Mouse (Mus musculus) adipocyte (in vitro differentiated cells): ENCODE measurements around the gene Il10.

Experiments
- DNase-seq: peaks from one replicate; pipeline ENCODE4 v3.0.0-alpha.2; 2016; ENCODE audit warnings: low spot score

Il10 gene

GRCm38 (mm10) chr1:131019492-131020098 is at the start of gene Il10:
Gene Il10, plus strand, starts transcription at chr1:131019845.
- no peak for DNase-seq

- peak; percentile 51 for DNase-seq
Measured at GRCm38 (mm10) chr1:130979455-130979854, 40.2 kb upstream of the Il10 start.

DNA sequence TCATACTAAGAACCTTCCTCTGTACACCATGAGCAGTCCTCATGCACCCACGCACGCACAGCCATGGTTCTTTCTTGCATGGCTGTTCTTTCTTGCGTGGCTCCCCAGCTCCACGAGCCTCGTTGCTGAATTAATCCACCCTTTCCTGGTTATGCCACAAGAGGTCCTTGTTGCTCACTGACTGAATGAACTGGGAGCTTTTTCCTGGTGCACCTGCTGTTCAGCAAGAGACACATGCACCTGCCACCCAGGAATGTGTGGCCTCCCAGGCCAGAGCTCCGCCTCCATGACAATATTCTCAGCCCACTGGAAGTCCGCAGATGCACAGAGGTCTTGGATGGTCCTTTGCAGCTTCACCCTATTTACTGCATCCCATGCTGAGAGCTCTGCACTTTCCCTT is 35.2 kb upstream of the Il10 start:
- no peak for DNase-seq

- DNase-seq: no peak
Measured at GRCm38 (mm10) chr1:130987001-130987400, 32.6 kb upstream of the Il10 start.

DNA sequence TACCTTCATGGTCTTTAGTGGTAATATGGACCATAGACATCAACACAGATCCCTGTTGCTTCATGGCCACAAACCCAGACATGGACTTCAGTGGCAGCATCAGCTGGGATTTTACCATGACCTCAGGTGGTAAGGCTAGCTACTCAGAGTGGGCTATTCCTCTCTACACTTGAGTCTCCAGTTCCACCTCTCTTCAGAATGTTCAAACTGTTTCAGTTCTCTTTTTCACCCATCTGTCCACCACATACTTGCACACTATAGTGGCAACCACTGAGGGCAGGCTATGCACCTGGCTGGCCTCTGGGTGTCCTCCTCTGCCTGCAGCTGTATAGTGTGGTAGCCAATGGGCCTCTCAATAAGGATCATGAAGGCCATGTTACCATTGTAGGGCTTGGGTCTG is 32.2 kb upstream of the Il10 start:
- no peak for DNase-seq

DNA sequence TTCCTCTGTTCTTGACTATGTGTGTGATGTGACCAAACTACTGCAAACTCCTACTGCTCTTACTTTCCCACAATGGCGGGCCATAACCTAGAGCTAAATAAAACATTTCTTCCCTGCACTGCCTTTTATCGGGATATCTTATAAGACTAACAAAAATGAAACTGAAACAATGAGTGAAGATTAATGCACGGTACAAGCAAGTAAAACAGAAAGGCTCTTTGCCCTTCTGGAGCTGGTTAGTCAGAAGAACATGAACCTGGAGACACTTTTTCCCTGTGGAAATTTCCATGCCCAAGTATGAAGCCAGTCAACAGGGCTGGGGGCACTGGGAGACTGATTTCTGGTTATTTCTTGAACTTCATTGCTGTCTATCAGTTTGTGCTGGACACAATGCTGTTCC is 30.3 kb upstream of the Il10 start:
- DNase-seq: no peak

DNA sequence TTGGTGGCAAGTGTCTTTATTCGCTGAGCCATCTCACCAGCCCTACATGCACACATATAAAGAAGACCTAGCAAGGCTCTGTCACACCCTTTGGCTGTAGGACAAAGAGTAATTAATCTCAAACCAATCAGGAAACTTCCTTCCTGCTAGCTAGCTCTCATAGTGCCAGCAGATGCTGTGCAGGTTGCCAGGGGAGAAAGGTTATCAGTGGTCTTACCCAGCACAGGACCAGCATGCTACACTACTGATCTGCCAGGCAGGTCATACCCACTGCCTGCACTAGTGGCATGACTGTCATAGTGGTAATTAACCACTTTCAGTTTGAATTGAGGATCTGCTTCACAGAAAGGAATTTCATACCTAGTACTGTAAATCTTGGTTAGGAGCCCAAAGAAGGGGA is 29.2 kb upstream of the Il10 start:
- no peak for DNase-seq

GRCm38 (mm10) chr1:130993574-130994154 is 26.0 kb upstream of the Il10 start:
- DNase-seq: no peak

- no peak for DNase-seq
Measured at GRCm38 (mm10) chr1:130995515-130995914, 24.1 kb upstream of the Il10 start.

GRCm38 (mm10) chr1:130996356-130996755 is 23.3 kb upstream of the Il10 start:
- DNase-seq: no peak

GRCm38 (mm10) chr1:130997441-130997840 is 22.2 kb upstream of the Il10 start:
- no peak for DNase-seq

DNA sequence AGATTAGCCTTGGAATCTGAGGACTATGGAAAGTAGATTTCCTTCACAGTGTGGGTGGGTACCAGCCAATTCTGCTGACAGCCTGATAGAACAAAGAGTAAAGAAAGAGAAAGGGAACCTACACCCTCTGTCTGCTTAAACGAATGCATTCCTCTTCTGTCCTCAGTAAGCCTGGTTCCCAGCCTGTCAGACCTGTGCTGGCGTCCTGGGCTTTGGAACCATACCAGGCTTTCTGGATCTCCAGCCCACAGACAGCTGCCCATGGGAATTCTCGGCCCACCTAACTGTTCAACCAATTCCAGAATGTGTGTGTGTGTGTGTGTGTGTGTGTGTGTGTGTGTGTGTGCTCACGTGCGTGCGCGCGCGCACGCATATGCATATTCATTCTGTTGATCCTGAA is 21.3 kb upstream of the Il10 start:
- no peak for DNase-seq

- no peak for DNase-seq
Measured at GRCm38 (mm10) chr1:130999708-131000107, 19.9 kb upstream of the Il10 start.

GRCm38 (mm10) chr1:131000296-131000695 is 19.3 kb upstream of the Il10 start:
- no peak for DNase-seq

- no peak for DNase-seq
Measured at GRCm38 (mm10) chr1:131002561-131002960, 17.1 kb upstream of the Il10 start.

- DNase-seq: no peak
Measured at GRCm38 (mm10) chr1:131003037-131003922, 16.4 kb upstream of the Il10 start.

- no peak for DNase-seq
Measured at GRCm38 (mm10) chr1:131006069-131006468, 13.6 kb upstream of the Il10 start.

DNA sequence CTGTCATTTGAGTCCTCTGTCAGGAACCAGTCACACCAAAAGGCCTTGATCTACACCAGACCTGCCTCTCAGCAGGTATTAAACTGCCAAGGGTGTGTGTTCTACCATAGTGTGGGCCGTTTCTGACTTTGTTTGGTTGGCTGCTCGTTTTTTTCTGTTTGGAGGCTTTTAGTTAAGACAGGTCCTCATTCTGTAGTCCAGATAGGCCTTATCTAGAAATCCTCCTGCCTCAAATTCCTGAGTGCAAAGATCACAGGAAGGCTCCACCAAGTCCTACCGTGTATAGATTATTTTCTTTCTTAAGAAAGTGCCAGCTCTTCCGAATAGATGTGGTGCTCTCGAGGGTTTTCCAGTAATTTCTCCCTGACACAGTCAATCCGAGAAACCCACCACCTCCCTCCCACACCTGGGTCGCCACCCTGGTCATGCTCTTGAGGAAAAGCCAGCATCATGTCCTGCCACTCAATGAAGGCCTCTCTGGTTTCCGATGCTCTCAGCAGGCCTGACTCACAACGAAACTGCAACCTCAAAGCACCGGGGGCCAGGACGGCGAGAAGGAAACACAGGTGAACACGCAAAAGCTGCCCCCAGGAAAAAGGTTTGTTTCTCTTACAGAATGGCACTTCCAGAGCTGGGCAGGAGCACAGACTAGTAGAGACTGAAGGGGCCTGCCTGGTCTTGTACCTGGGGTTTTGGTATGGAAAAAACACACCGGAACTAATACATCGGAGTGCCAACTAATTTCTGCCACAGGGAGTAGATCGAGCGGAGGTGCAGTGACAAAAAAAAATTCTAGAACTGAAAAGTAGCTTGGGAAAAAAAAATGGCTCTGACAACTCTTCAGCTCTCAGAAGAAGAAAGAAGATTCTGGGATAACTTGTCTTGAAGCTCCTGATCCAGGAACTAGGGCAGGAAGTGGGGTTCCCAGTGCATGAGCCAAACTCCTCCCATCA is 9.2 kb upstream of the Il10 start:
- DNase-seq: no peak

DNA sequence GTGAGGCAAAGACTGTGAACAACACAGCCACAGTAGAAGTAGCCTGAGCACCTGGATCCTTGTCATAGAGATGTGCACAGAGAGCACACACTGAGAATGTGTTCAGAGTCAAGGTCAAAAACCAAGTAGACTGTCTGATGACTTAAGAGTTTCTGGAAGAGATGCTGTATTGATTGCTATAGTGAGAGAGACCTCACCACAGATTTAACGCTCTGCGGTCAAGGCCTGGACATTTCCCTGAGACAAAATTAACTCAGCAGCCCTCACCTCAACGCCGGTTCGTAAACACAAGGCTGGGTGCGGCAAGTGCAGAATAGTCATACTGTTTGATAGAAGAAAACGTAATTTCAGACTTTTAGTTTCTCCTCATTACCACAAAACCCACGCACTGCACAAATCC is 7.2 kb upstream of the Il10 start:
- DNase-seq: no peak

DNA sequence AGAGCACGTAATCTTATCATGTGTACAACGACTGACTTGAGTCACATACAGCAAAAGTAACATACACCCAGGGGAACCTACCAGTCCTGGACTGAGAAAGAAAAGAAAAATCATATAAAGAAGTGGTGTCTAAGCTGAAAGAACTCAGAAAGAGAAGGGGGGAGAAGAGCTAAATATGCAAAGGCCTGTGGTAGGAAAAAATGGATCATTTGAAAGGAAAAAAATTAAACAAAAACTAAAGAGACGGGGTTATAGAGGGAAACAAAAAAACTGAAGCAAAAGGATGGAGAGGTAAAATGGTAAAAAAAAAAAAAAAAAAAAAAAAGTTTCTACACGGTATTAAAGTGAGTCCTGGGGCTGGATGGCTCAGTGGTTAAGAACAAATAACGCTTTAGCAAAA is 5.7 kb upstream of the Il10 start:
- no peak for DNase-seq

DNA sequence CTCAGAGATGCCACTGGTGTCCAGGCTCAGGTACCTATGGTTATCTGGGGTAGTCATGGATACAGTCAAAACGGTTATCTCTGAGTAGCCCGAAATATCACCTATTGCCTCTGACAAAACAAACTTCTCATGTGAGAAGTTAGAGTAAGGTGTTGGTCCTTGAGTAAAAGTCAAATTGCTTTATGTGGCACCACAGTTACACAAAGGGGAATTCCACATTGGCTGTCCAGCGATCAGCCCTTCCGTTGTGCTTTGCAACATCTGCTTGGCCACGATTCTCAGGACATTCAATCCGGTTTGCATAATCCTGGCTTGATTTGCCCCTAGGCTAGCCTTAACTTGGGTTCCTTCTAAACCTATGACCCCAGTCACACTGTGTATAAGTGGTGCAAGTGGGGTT is 4.4 kb upstream of the Il10 start:
- DNase-seq: no peak

DNA sequence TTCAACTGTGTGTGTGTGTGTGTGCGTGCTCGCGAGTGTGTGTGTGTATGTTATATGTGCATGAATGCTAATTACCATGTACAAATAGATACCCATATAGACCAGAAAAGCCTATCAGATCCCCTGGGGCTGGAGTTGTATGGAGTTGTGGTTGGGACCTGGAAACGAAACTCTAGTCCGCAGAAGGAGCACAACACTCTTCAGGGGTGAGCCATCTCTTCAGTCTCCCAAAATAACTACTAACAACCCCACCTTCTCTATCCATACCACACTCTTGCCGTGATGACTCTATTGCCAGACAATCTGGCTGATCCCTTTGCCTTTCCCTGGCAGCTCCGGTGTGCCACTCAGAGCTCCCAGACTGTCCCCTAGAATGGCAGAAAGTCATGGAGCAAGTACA is 3.8 kb upstream of the Il10 start:
- DNase-seq: no peak
